Mouse (Mus musculus): ENCODE measurements around the gene Pou4f2. TPM values are rescaled to one million over a fixed set of nuclear protein-coding genes. Genes with fewer than 3 reads are reported as not detected.

Pou4f2 gene
- not detected for total RNA-seq (2021)

DNA sequence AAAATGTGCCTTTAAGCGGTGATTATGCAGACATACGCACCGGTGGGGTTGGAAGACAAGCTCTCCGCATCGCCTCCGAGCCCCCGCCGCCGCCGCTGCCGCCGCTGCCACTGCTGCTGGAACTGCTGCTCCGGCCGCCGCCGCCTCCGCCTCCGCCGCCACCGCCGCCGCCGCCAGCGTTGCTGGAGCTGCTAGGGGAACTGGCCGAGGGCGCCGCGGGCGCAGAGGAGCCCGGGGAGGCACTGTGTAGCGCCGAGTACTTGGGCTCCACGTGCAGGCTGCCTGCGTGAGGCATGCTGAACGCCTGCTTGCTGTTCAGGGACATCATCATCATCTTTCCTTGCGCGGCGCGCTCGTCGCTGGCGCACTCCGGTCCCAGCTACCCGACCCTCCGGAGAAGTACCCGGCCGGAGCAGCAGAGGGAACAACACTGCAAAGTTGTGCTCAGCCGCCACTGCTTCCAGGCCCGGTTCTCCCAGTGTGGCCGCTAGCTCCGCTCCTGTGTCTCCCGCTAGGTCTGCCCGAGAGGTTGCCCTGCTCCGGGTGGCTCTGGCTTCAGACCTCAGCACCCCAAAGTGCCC is at the start of gene Pou4f2:
Gene Pou4f2 (minus strand): TSS at position 575 of the 581 bp plus-strand sequence.
- intact Hi-C loops (cut with DNase I) = loop anchor here (5.0 to 10.0 kb wide), 3 partner anchors 71 to 371 kb away; partner anchors contain the start of genes Rbmxl1 and Slc10a7
- peak; percentile 38 to 45 for DNase-seq (ENCODE audit: low spot score in 2 of 2)

- DNase-seq (ENCODE audit: low spot score in 2 of 2) = no peak
- intact Hi-C loops (cut with DNase I) = no loop called here
Observed at GRCm38 (mm10) chr8:78477051-78477829, 40.8 kb upstream of the Pou4f2 start.

- no peak for DNase-seq (ENCODE audit: low spot score in 2 of 2)
- intact Hi-C loops (cut with DNase I) = no loop called here
Observed at GRCm38 (mm10) chr8:78467889-78468288, 31.4 kb upstream of the Pou4f2 start.

DNA sequence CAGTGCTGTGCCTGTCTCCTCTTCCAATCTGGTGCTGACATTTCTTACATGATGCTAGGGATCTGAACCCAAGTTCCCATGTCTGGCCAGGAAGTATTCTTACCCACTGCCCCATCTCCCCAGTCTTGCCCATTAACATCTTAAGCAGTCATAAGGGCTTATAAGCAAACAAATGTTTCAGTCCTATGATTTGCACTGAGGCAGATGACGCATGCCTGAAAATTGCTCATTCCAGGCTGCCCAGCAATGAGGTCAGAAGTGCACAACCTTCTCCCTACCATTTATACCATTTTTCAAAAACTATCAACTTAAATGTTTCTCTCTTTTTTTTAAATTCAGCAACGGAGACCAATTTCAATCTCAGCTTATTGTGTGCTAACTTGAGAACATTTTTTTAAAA is 27.5 kb upstream of the Pou4f2 start:
- intact Hi-C loops (cut with DNase I) = no loop called here
- no peak for DNase-seq (ENCODE audit: low spot score in 2 of 2)

DNA sequence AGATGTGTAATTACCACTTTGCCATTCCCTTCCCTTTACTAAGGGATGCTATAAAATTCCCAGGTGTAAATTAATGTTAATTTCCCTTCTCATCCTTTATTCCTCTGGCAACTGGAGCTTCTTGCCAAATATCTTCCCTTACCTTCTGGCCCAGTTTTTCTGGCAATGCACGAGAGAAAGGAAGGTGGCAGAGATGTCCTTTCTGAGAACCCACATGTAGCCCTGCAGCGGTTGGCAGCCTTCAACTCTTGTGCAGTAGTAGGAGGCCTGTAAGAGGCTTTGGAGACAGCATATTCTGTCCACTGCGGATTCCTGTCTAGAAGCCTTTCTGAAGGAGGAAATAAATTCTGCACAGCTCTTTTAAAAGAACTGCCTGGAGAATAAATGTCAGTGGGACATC is 20.0 kb upstream of the Pou4f2 start:
- intact Hi-C loops (cut with DNase I) = no loop called here
- no peak for DNase-seq (ENCODE audit: low spot score in 2 of 2)

- no peak for DNase-seq (ENCODE audit: low spot score in 2 of 2)
- intact Hi-C loops (cut with DNase I) = no loop called here
Observed at GRCm38 (mm10) chr8:78442781-78443180, 6.3 kb upstream of the Pou4f2 start.

DNA sequence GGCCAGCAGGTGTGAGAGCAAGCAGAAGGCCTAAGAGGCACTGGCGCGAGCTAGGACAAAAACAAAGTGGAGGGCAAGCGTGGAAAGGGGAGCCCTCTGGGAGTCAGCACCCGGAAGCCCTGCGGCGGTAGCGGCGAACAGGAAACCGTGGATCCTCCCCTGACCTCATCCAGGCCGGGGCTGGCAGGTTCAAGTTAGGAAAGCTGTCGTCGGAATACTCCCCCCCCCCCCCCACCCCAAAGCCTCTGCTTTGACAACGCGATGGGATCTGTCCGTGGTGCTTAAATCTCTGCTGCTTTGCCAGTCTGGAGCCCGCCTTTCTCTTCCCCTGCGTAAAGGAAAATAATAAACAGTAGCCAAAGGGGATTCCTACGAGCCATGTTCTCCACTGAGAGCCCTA is 1.7 kb upstream of the Pou4f2 start:
- intact Hi-C loops (cut with DNase I) = loop anchor here (5.0 to 10.0 kb wide), 3 partner anchors 69 to 373 kb away; partner anchors contain the start of genes Rbmxl1 and Slc10a7

DNA sequence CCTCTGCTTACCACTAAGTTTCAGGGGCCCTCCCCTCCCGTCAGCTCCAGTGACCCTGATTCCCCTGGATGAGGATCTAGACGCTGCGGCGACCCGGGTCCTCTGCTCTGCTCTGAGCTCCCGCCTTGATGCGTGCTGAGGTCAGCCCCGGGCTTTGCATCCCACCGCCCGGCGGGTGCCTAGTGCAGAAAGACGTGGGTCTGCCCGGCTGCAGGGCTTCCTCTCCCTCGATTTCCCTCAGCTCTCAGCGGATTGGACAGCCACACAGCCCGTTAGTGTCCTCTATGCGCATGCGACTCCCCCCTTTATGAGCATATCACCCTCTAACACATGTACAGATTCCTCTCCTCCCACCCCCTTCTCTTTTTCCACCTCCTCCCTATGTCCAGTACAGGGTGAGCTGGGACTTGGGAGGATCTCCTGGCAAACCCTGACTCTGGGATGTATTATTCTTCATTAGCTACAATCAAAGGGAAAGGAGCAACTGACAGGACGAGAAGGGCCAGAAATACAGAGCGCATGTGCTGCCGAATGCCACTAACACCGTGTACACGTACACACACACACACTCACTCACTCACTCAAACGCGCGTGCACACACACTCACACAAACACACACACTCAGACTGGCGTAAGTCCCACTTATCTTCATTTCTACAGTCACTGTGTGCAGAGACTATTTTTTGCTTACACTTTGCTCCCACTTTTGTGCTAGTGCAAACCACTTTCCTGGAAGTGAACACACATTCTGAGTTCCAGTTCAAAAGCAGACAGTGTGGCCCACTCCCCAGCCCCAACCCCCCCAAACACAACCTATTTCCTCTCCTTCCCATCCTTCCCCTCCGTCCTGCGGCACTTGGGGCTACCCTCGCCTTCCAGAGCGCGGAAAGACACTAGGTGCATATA is 948 bp upstream of the Pou4f2 start:
- no peak for DNase-seq (ENCODE audit: low spot score in 2 of 2)
- intact Hi-C loops (cut with DNase I) = loop anchor here (5.0 to 10.0 kb wide), 3 partner anchors 70 to 373 kb away; partner anchors contain the start of genes Rbmxl1 and Slc10a7

More for the DNA sequence above, 1.7 kb upstream of the Pou4f2 start:
- DNase-seq (ENCODE audit: low spot score in 2 of 2) = no peak

- DNase-seq (ENCODE audit: low spot score in 2 of 2) = no peak
- intact Hi-C loops (cut with DNase I) = loop anchor here (5.0 to 10.0 kb wide), 3 partner anchors 71 to 372 kb away; partner anchors contain the start of genes Rbmxl1 and Slc10a7
Observed at GRCm38 (mm10) chr8:78436661-78437060, 216 bp upstream of the Pou4f2 start.

DNA sequence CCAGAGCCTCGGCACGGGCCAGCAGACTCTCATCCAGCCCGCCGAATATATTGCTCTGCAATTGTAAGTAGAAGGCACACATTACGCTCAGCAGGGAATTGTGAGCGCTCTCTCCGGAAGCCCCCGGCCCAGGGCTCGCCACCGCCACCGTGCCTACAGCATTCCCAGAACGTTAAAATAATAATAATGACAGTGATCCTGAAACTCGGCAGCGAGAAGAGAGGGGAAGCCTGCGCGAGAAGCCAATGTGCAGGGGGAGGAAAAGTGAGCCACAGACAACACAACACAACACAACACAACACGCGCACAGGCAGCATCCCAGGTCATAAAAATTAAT is 853 bp downstream of the Pou4f2 start:
- DNase-seq (ENCODE audit: low spot score in 2 of 2) = no peak
- intact Hi-C loops (cut with DNase I) = loop anchor here (5.0 to 10.0 kb wide), 3 partner anchors 72 to 371 kb away; partner anchors contain the start of genes Rbmxl1 and Slc10a7

DNA sequence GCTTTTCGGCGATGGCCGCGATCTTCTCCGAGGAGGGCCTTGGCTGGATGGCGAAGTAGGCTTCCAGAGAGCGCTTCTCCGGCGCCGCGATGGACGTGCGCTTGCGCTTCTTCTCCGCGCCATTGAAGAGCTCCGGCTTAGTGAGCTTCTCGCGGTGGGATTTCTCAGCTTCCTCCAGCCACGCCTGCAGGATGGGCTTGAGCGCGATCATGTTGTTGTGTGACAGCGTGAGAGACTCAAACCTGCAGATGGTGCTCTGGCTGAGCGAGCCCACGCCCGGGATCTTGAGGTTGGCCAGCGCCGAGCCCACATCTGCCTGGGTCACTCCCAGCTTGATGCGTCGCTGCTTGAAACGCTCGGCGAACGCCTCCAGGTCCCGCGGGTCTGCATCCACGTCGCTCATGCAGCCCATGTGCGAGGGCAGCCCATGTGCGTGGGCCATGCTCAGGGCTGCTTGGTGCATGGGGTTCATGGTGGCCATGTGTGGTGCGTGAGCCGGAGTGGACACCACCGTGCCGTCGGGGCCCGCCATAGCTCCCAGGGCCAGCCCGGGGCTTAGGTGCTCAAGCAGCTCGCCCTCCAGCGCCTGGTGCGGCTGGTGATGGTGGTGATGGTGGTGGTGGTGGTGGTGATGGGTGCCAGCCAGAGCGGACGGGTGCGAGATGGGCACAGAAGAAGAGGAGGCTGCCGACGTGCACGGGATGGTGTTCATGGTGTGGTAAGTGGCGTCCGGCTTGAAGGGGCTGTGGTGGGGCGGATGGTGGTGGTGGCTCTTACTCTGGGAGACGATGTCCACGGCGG is 1.4 kb downstream of the Pou4f2 start:
- intact Hi-C loops (cut with DNase I) = loop anchor here (5.0 to 10.0 kb wide), 3 partner anchors 72 to 370 kb away; partner anchors contain the start of genes Rbmxl1 and Slc10a7

GRCm38 (mm10) chr8:78434340-78434739 is 2.1 kb downstream of the Pou4f2 start:
- DNase-seq (ENCODE audit: low spot score in 2 of 2) = no peak
- intact Hi-C loops (cut with DNase I) = loop anchor here (10.0 kb wide), 2 partner anchors 210 to 370 kb away; no protein-coding TSS in a partner anchor

More for the DNA sequence above, 1.4 kb downstream of the Pou4f2 start:
- no peak for DNase-seq (ENCODE audit: low spot score in 2 of 2)

DNA sequence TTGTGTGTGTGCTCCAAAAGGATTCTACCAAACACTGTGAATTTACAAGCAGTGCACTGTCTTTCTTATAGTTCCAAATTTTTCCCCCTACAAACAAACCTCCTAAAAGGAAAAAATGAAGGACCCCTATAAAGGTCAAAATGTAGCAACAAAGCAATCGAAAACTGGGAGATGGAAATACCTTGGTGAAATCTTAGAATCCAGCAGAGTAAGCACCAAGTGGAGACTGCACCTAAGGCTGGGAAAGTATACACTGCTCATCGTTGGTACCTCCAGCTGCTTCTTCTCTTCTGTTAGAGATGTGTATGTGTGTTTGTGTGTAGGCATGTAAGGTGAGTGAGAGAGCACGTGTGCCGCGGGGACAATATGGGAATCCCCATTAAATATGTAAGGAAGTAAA is 3.1 kb downstream of the Pou4f2 start:
- intact Hi-C loops (cut with DNase I) = loop anchor here (10.0 kb wide), 2 partner anchors 211 to 369 kb away; no protein-coding TSS in a partner anchor
- DNase-seq (ENCODE audit: low spot score in 2 of 2) = no peak

- intact Hi-C loops (cut with DNase I) = loop anchor here (10.0 kb wide), 2 partner anchors 212 to 368 kb away; no protein-coding TSS in a partner anchor
- no peak for DNase-seq (ENCODE audit: low spot score in 2 of 2)
Observed at GRCm38 (mm10) chr8:78432451-78432850, 4.0 kb downstream of the Pou4f2 start.

DNA sequence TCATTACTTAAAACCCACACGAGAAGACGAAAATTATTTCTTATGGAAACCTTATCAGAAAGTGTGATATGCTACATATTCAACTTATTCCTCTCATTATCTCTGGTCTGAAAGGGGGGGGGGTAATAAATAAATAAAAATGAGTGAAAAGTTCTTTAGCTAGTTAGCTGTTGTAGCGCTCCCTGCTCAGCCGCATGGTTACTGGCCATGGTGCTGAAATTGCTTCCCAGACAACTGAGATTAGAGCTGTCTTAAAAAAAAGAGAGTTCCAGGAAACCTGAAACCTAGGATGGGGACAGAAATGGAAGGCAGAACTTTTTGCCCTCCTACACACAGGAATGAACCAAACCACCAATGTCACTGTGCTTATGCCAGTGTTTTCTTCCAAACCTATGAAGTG is 5.1 kb downstream of the Pou4f2 start:
- DNase-seq (ENCODE audit: low spot score in 2 of 2) = no peak
- intact Hi-C loops (cut with DNase I) = loop anchor here (10.0 kb wide), 2 partner anchors 213 to 367 kb away; no protein-coding TSS in a partner anchor

DNA sequence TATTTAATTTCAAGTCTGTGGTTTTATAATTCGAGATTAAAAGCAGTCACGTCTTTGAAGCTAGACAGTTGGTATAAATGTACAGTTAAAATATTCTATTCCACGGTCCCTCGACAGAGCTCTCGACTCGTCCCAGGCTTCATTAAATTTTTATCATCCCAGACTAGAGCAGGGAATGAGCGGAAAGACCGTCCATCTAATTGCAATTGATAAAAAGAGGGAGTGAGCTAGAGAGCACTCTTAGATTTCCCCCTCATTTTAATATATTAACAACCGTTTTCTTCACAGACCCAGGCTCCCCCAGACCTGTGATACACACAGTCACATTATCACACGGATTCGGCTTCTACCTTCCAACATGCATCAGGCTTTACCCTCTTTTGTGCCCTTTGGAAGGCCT is 8.3 kb downstream of the Pou4f2 start:
- intact Hi-C loops (cut with DNase I) = loop anchor here (10.0 kb wide), 1 partner anchor 183 kb away; no protein-coding TSS in a partner anchor
- no peak for DNase-seq (ENCODE audit: low spot score in 2 of 2)

- intact Hi-C loops (cut with DNase I) = loop anchor here (10.0 kb wide), 1 partner anchor 183 kb away; no protein-coding TSS in a partner anchor
- DNase-seq (ENCODE audit: low spot score in 2 of 2) = no peak
Observed at GRCm38 (mm10) chr8:78427769-78428130, 8.7 kb downstream of the Pou4f2 start.

Measured in left cerebral cortex, postnatal 36 days (tissue).